Mouse (Mus musculus): ENCODE data around the gene Cd3g. TPM values are rescaled to one million over a fixed set of nuclear protein-coding genes. Genes with fewer than 3 reads are reported as not detected.

Gene Cd3g
- total RNA-seq, 2 experiments from 2014 or later = 0.86 to 11.7 TPM

- DNase-seq = no peak
- intact Hi-C loops (cut with DNase I) = no loop called here
These were observed 59.1 kb downstream of the Cd3g start for GRCm38 (mm10) chr9:44921123-44921468.

DNA sequence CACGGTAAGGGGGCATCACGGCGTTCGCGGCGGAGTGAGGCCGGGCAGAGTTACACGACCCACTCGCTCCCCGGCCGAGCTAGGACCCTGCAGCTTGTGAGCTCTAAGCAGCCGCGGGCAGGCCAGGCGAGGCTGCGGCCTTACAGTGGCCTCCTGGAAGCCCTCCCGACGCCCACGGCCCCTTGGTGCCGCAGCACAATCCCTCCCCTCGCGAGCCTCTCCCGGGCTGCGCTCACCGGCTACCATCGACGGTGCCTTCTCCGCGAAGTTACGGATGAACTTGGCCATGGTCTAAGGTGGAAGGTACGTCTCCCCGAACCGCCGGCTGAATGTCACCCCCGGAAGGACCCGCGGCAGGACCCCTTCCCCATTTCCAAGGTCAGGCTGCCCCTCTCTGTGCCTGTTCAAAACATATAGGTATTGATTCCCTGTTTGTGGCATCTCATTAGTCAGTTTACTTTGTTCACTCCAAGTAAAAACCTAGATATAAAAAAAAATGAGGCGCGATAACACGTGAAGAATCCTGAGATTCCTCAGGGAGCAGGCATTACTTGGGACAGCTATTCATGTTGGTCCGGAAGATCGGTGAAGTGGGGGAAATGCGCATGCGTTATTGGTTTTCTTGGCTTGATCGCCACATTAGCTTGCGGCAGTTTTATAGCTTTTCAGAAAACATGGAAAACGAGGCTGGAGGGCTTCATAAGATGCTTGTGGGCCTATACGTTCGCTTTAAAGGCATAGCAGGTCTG lies 59.7 kb downstream of the Cd3g start, which contains the start of gene Atp5l:
Gene Atp5l (minus strand): TSS at position 369 of the 749 bp plus-strand sequence.
- intact Hi-C loops (cut with DNase I) = no loop called here
- peak; percentile 81 to 83 for DNase-seq

- no peak for DNase-seq
- intact Hi-C loops (cut with DNase I) = loop anchor here (2.0 to 10.0 kb wide), 2 partner anchors 45 to 83 kb away; partner anchors contain the start of gene Ube4a
These were observed 60.6 kb downstream of the Cd3g start for GRCm38 (mm10) chr9:44919606-44920005.

Other genes with a start within 250 kb of the Cd3g start
- gene Phldb1, start 245.2 kb downstream of the Cd3g start, total RNA-seq (2021) = 100 to 1,000 TPM; 124 to 132 TPM
- gene Arcn1, start 212.6 kb downstream of the Cd3g start, total RNA-seq (2021) = 10 to 100 TPM; 80.1 to 88.6 TPM
- gene Ift46, start 212.5 kb downstream of the Cd3g start, total RNA-seq (2021) = 10 to 100 TPM; 32.7 to 41.8 TPM
- 10 to 100 TPM; 10.4 to 12.7 TPM for gene Tmem25, start 181.1 kb downstream of the Cd3g start, total RNA-seq (2021)
- gene Ttc36, start 177.4 kb downstream of the Cd3g start, total RNA-seq (2021) = 1 to 10 TPM in 1 of 2 experiments, under 1 TPM in 1; 0.85 to 1.6 TPM
- 10 to 100 TPM; 29.2 to 31.5 TPM for gene Kmt2a, start 99.1 kb downstream of the Cd3g start, total RNA-seq (2021)
- 1,000 to 10,000 TPM; 1,504 to 1,510 TPM for gene Atp5l, start 59.7 kb downstream of the Cd3g start, total RNA-seq (2021)
- 10 to 100 TPM; 38.4 to 45.4 TPM for gene Ube4a, start 14.8 kb downstream of the Cd3g start, total RNA-seq (2021)
- 1 to 10 TPM; 4.5 to 9.4 TPM for gene Cd3d, start 1.4 kb upstream of the Cd3g start, total RNA-seq (2021)
- gene Cd3e, start 29.2 kb upstream of the Cd3g start, total RNA-seq (2021) = 10 to 100 TPM in 1 of 2 experiments, 1 to 10 TPM in 1; 1.7 to 14.9 TPM
- gene Mpzl2, start 59.4 kb upstream of the Cd3g start, total RNA-seq (2021) = 1 to 10 TPM in 1 of 2 experiments, under 1 TPM in 1; 1.00 to 1.1 TPM
- gene Mpzl3, start 74.8 kb upstream of the Cd3g start, total RNA-seq (2021) = 1 to 10 TPM; 1.2 to 1.3 TPM
- under 1 TPM; 0.19 to 0.59 TPM for gene Jaml, start 98.8 kb upstream of the Cd3g start, total RNA-seq (2021)
- 1 to 10 TPM; 1.2 to 1.4 TPM for gene Scn2b, start 137.4 kb upstream of the Cd3g start, total RNA-seq (2021)
- 1 to 10 TPM; 1.3 to 1.7 TPM for gene Scn4b, start 158.0 kb upstream of the Cd3g start, total RNA-seq (2021)
- not detected for gene BC049352, start 201.6 kb upstream of the Cd3g start, total RNA-seq (2021)
- under 1 TPM in 1 of 2 experiments, not detected in 1; 0.12 TPM for gene Tmprss4, start 223.7 kb upstream of the Cd3g start, total RNA-seq (2021)